Mouse (Mus musculus): ENCODE measurements at regions not wholly inside any gene's neighbourhood (a gene's known extent, or its start where the extent isn't known, plus 50 kb on each side); places are given as distances from the start of the nearest gene placed in this dataset.

GRCm38 (mm10) chr13:114681196-114681595 lies 136.8 kb upstream of the Mocs2 start:
- H3K27me3 ChIP-seq (ENCODE audit: control insufficient read depth, insufficient read depth, low read length) = no peaks in the 10 kb centered on the region
- ATAC-seq (ENCODE audit: insufficient read depth, low read depth) = no peak
- H3K9me3 ChIP-seq (replicated peaks; ENCODE audit: control insufficient read depth, low read length) = no peaks in the 10 kb centered on the region
- H3K36me3 ChIP-seq (replicated peaks; ENCODE audit: control insufficient read depth, insufficient read depth, low read length) = no peaks in the 10 kb centered on the region
- H3K4me1 ChIP-seq (ENCODE audit: control insufficient read depth, insufficient read depth) = no peaks in the 10 kb centered on the region
- DNase-seq (ENCODE audit: low spot score) = no peak
- 62% methylated on average over 4 of the region's 4 CpGs for WGBS
- no peak overlapping the region for H3K27ac ChIP-seq (ENCODE audit: low read depth)
- no peak overlapping the region for H3K4me3 ChIP-seq (ENCODE audit: low read depth, low read length)
- H3K9ac ChIP-seq (replicated peaks; ENCODE audit: low read depth, low read length) = no peak overlapping the region
- no peak for TF ChIP-seq EP300 (IDR thresholded peaks at IDR 0.05; ENCODE audit: low read depth)
- H3K4me2 ChIP-seq (ENCODE audit: low read depth, low read length) = no peak overlapping the region

DNA sequence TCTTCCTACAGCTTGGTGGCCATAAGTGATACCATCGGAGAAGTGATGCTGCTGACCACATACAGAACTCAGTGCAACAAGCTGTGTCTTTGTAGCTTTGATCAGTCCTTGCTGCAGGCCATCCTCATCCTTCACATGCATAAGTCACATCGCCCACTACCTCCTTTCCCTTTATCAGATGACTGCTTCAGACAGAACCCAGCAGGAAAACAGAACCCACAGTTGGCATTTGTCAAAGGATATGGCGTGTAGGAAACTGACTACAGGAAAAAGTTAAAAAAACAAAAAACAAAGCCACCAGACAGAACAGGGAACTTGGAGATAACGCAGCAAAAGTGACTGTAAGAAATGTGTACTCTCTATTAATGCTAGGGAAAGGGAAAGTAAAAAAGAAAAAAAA lies 136.1 kb upstream of the Mocs2 start:
- TF ChIP-seq CTCF (IDR thresholded peaks at IDR 0.05; ENCODE audit: low read depth) (no peak), EP300 (IDR thresholded peaks at IDR 0.05; ENCODE audit: low read depth) (no peak)
- Histone ChIP-seq H3K4me1 (ENCODE audit: control insufficient read depth, insufficient read depth) (no peaks in the 10 kb centered on the region), H3K4me2 (ENCODE audit: low read depth, low read length) (no peak overlapping the region), H3K27me3 (ENCODE audit: control insufficient read depth, insufficient read depth, low read length) (no peaks in the 10 kb centered on the region), H3K36me3 (replicated peaks; ENCODE audit: control insufficient read depth, insufficient read depth, low read length) (no peaks in the 10 kb centered on the region), H3K4me3 (ENCODE audit: low read depth, low read length) (no peak overlapping the region), H3K9ac (replicated peaks; ENCODE audit: low read depth, low read length) (no peak overlapping the region), H3K27ac (ENCODE audit: low read depth) (no peak overlapping the region), H3K9me3 (replicated peaks; ENCODE audit: control insufficient read depth, low read length) (no peaks in the 10 kb centered on the region)
- DNase-seq (ENCODE audit: low spot score) (peak; percentile 19), ATAC-seq (ENCODE audit: insufficient read depth, low read depth) (no peak)
- 49% methylated on average over 4 of the region's 4 CpGs for WGBS

DNA sequence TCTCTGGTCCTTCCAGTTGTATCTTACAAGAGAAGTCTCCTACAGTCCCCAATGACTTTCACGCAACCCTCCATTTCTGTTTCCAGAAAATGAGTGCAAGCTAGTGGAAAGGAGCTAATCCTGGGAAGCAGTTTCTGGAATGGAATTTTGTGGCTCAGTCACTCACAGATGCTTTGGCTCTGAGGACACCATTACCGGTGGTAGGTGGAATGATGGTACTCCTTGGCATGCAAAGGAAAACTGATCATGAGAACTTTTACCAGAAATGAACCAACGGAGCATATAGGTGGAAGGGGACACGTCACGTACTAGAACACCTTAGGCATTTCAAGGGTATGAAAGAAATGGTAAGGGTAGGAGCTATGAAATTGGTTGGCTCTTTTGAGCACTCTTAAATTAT lies 135.1 kb upstream of the Mocs2 start:
- Histone ChIP-seq H3K36me3 (replicated peaks; ENCODE audit: control insufficient read depth, insufficient read depth, low read length) (no peaks in the 10 kb centered on the region), H3K4me2 (ENCODE audit: low read depth, low read length) (no peak overlapping the region), H3K27ac (ENCODE audit: low read depth) (no peak overlapping the region), H3K4me3 (ENCODE audit: low read depth, low read length) (no peak overlapping the region), H3K4me1 (ENCODE audit: control insufficient read depth, insufficient read depth) (no peaks in the 10 kb centered on the region), H3K27me3 (ENCODE audit: control insufficient read depth, insufficient read depth, low read length) (no peaks in the 10 kb centered on the region), H3K9me3 (replicated peaks; ENCODE audit: control insufficient read depth, low read length) (no peaks in the 10 kb centered on the region), H3K9ac (replicated peaks; ENCODE audit: low read depth, low read length) (no peak overlapping the region)
- no peak for DNase-seq (ENCODE audit: low spot score)
- no peak for TF ChIP-seq EP300 (IDR thresholded peaks at IDR 0.05; ENCODE audit: low read depth)
- TF ChIP-seq CTCF (IDR thresholded peaks at IDR 0.05; ENCODE audit: low read depth) = no peak
- 86% methylated on average over 5 of the region's 5 CpGs for WGBS
- ATAC-seq (ENCODE audit: insufficient read depth, low read depth) = no peak

GRCm38 (mm10) chr13:114684298-114684697 lies 133.7 kb upstream of the Mocs2 start:
- DNase-seq (ENCODE audit: low spot score) (no peak), ATAC-seq (ENCODE audit: insufficient read depth, low read depth) (no peak)
- H3K27me3 ChIP-seq (ENCODE audit: control insufficient read depth, insufficient read depth, low read length) = no peaks in the 10 kb centered on the region
- TF ChIP-seq CTCF (IDR thresholded peaks at IDR 0.05; ENCODE audit: low read depth) = no peak
- TF ChIP-seq EP300 (IDR thresholded peaks at IDR 0.05; ENCODE audit: low read depth) = no peak
- no peaks in the 10 kb centered on the region for H3K9me3 ChIP-seq (replicated peaks; ENCODE audit: control insufficient read depth, low read length)
- no peak overlapping the region for H3K4me2 ChIP-seq (ENCODE audit: low read depth, low read length)
- no peaks in the 10 kb centered on the region for H3K36me3 ChIP-seq (replicated peaks; ENCODE audit: control insufficient read depth, insufficient read depth, low read length)
- H3K9ac ChIP-seq (replicated peaks; ENCODE audit: low read depth, low read length) = no peak overlapping the region
- 23% methylated on average over 1 of the region's 1 CpGs for WGBS
- no peaks in the 10 kb centered on the region for H3K4me1 ChIP-seq (ENCODE audit: control insufficient read depth, insufficient read depth)
- H3K4me3 ChIP-seq (ENCODE audit: low read depth, low read length) = no peak overlapping the region
- no peak overlapping the region for H3K27ac ChIP-seq (ENCODE audit: low read depth)

DNA sequence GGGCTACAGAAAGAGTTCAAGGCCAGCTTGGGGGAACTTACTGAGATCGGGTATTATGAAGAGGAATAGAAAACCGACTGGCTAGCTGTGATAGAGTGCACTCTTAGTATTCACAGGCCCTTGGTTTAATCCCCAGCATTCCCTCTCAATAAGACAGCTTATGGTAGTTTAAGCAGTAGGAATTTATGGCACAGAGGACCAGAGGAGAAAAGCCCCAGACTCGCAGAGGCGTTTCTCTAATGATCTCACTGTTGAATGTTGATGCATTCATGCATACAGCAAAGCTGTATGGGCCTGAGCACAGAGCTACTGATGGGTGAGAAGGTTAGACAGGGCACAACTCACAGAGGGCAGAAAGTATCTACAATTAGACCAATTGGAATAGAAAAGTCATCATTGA lies 132.7 kb upstream of the Mocs2 start:
- H3K36me3 ChIP-seq (replicated peaks; ENCODE audit: control insufficient read depth, insufficient read depth, low read length) = no peaks in the 10 kb centered on the region
- DNase-seq (ENCODE audit: low spot score) = no peak
- 70% methylated on average over 4 of the region's 4 CpGs for WGBS
- no peaks in the 10 kb centered on the region for H3K4me1 ChIP-seq (ENCODE audit: control insufficient read depth, insufficient read depth)
- no peak overlapping the region for H3K4me2 ChIP-seq (ENCODE audit: low read depth, low read length)
- no peak overlapping the region for H3K4me3 ChIP-seq (ENCODE audit: low read depth, low read length)
- TF ChIP-seq CTCF (IDR thresholded peaks at IDR 0.05; ENCODE audit: low read depth) (no peak), EP300 (IDR thresholded peaks at IDR 0.05; ENCODE audit: low read depth) (no peak)
- no peak overlapping the region for H3K27ac ChIP-seq (ENCODE audit: low read depth)
- H3K9ac ChIP-seq (replicated peaks; ENCODE audit: low read depth, low read length) = no peak overlapping the region
- H3K27me3 ChIP-seq (ENCODE audit: control insufficient read depth, insufficient read depth, low read length) = no peaks in the 10 kb centered on the region
- no peak for ATAC-seq (ENCODE audit: insufficient read depth, low read depth)
- H3K9me3 ChIP-seq (replicated peaks; ENCODE audit: control insufficient read depth, low read length) = no peaks in the 10 kb centered on the region

DNA sequence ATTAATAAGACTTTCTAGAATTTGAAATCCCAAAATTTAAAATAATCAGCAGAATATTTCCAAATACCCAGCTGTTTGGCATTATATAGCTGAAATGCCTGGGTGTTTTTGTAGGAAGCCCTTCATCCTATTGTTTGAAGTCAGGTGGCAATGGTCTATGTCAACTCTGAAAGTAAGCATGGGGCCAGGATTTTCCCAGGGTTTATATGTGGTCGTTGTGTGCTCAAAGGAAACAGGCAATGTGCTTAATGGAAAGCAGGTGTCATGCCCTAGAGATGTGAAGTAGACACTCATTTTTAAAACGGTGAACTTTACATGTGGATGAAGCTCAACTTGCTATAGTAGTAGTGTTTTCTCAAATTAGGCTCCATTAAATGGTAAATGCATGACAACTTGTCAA lies 105.4 kb upstream of the Mocs2 start:
- no peak overlapping the region for H3K27ac ChIP-seq (ENCODE audit: low read depth)
- no peaks in the 10 kb centered on the region for H3K9me3 ChIP-seq (replicated peaks; ENCODE audit: control insufficient read depth, low read length)
- no peaks in the 10 kb centered on the region for H3K27me3 ChIP-seq (ENCODE audit: control insufficient read depth, insufficient read depth, low read length)
- H3K36me3 ChIP-seq (replicated peaks; ENCODE audit: control insufficient read depth, insufficient read depth, low read length) = no peaks in the 10 kb centered on the region
- ATAC-seq (ENCODE audit: insufficient read depth, low read depth) (no peak), DNase-seq (ENCODE audit: low spot score) (no peak)
- no peaks in the 10 kb centered on the region for H3K4me1 ChIP-seq (ENCODE audit: control insufficient read depth, insufficient read depth)
- H3K4me3 ChIP-seq (ENCODE audit: low read depth, low read length) = no peak overlapping the region
- no peak overlapping the region for H3K4me2 ChIP-seq (ENCODE audit: low read depth, low read length)
- TF ChIP-seq EP300 (IDR thresholded peaks at IDR 0.05; ENCODE audit: low read depth) = no peak
- TF ChIP-seq CTCF (IDR thresholded peaks at IDR 0.05; ENCODE audit: low read depth) = no peak
- 64% methylated on average over 2 of the region's 2 CpGs for WGBS
- H3K9ac ChIP-seq (replicated peaks; ENCODE audit: low read depth, low read length) = no peak overlapping the region

All from heart, postnatal 0 days (tissue).